Mouse (Mus musculus): Measurements from ENCODE around the gene Smim5. TPM values are rescaled to one million over a fixed set of nuclear protein-coding genes. Genes with fewer than 3 reads are reported as not detected.

The Smim5 gene
- total RNA-seq, 2 experiments from 2014 or later = 2.2 to 2.4 TPM

Other genes with a start within 250 kb of the Smim5 start
- 10 to 100 TPM; 76.5 to 93.9 TPM for gene Grb2, start 191.4 kb upstream of the Smim5 start, total RNA-seq (2021)
- gene Tmem94, start 134.5 kb upstream of the Smim5 start, total RNA-seq (2021) = 10 to 100 TPM; 52.7 to 61.5 TPM
- gene Caskin2, start 86.3 kb upstream of the Smim5 start, total RNA-seq (2021) = 10 to 100 TPM; 18.4 to 20.1 TPM
- gene Tsen54, start 85.2 kb upstream of the Smim5 start, total RNA-seq (2021) = 1 to 10 TPM; 5.8 to 7.8 TPM
- 10 to 100 TPM; 11.2 to 11.5 TPM for gene Llgl2, start 75.9 kb upstream of the Smim5 start, total RNA-seq (2021)
- under 1 TPM in 1 of 2 experiments, not detected in 1; 0.09 TPM for gene Myo15b, start 41.6 kb upstream of the Smim5 start, total RNA-seq (2021)
- gene Smim6, start 12.1 kb downstream of the Smim5 start, total RNA-seq (2021) = not detected
- 10 to 100 TPM; 13.1 to 15.2 TPM for gene Sap30bp, start 33.3 kb downstream of the Smim5 start, total RNA-seq (2021)
- gene Recql5, start 33.5 kb downstream of the Smim5 start, total RNA-seq (2021) = 1 to 10 TPM; 5.7 to 6.3 TPM
- gene Itgb4, start 74.7 kb downstream of the Smim5 start, total RNA-seq (2021) = 1 to 10 TPM; 1.9 to 6.7 TPM
- gene Galk1, start 112.8 kb downstream of the Smim5 start, total RNA-seq (2021) = 10 to 100 TPM in 1 of 2 experiments, 1 to 10 TPM in 1; 7.2 to 11.3 TPM
- 100 to 1,000 TPM; 132 to 170 TPM for gene H3f3b, start 128.0 kb downstream of the Smim5 start, total RNA-seq (2021)
- 1 to 10 TPM; 7.3 to 7.7 TPM for gene Unk, start 130.4 kb downstream of the Smim5 start, total RNA-seq (2021)
- under 1 TPM; 0.31 to 0.33 TPM for gene Unc13d, start 178.0 kb downstream of the Smim5 start, total RNA-seq (2021)
- gene Wbp2, start 187.0 kb downstream of the Smim5 start, total RNA-seq (2021) = 10 to 100 TPM; 61.6 to 65.3 TPM
- gene Trim47, start 227.2 kb downstream of the Smim5 start, total RNA-seq (2021) = 10 to 100 TPM; 21.2 to 21.3 TPM
- 1 to 10 TPM; 3.3 to 3.5 TPM for gene Trim65, start 231.2 kb downstream of the Smim5 start, total RNA-seq (2021)
- gene Mrpl38, start 238.9 kb downstream of the Smim5 start, total RNA-seq (2021) = 10 to 100 TPM; 41.8 to 49.5 TPM